Mouse (Mus musculus): ENCODE data around the gene Hyal3. TPM values are rescaled to one million over a fixed set of nuclear protein-coding genes. Genes with fewer than 3 reads are reported as not detected.
"Not testable (repeated sequence)": the region's sequence is repeated elsewhere in the genome, so short reads cannot be mapped to it uniquely, and the experiment has no call there.

Gene Hyal3
- total RNA-seq, 2 experiments from 2014 or later = 1.4 to 2.9 TPM

DNA sequence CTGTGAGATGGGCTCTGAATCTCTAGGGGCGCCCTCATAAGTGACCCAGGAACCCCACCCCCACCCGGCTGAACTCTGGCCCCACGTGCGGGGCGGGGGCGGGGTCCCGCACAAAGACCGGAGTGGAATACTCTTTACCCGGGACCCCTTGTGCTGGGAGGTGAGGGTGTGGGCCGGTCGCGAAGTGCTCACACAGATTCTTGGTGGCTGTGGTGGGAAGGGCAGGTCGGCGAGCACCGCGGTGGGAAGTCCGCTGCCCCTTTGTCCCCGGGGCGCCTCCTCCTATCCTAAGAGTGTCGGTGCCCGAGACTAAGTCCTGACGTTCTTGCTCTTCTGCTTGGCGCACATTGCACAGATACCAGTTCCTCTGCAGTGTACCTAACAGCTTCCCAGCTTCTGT lies 11.3 kb upstream of the Hyal3 start:
- ATAC-seq (replicated peaks; ENCODE audit: low FRiP score, poor library complexity, severe bottlenecking) = no peak; the same call in 1 of the 2 replicates

DNA sequence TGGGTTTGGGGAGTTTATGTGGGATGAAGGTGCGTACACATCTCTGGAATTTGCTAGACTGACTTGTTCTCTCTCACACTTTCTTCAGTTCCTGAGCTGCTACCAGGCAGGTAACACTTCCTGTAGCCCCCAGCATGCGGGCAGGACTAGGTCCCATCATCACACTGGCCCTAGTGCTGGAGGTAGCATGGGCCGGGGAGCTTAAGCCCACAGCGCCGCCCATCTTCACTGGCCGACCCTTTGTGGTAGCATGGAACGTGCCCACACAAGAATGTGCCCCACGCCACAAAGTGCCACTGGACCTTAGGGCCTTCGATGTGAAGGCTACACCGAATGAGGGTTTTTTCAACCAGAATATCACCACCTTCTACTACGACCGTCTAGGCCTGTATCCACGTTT lies 10.6 kb upstream of the Hyal3 start:
- no peak for ATAC-seq (replicated peaks; ENCODE audit: low FRiP score, poor library complexity, severe bottlenecking)

DNA sequence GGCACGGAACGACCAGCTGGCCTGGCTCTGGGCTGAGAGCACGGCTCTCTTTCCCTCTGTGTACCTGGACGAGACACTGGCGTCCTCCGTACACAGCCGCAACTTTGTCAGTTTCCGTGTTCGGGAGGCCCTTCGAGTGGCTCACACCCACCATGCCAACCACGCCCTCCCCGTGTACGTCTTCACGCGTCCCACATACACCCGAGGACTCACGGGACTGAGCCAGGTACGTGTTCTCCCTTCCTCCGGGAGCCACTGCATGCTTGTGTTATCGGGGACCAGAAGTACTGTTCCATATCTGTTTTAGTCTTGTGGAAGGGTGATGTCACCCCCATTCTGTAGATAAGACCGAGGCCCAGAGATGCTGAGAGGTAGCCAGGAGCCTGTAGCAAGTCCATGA lies 9.8 kb upstream of the Hyal3 start:
- ATAC-seq (replicated peaks; ENCODE audit: low FRiP score, poor library complexity, severe bottlenecking) = peak; percentile 40

DNA sequence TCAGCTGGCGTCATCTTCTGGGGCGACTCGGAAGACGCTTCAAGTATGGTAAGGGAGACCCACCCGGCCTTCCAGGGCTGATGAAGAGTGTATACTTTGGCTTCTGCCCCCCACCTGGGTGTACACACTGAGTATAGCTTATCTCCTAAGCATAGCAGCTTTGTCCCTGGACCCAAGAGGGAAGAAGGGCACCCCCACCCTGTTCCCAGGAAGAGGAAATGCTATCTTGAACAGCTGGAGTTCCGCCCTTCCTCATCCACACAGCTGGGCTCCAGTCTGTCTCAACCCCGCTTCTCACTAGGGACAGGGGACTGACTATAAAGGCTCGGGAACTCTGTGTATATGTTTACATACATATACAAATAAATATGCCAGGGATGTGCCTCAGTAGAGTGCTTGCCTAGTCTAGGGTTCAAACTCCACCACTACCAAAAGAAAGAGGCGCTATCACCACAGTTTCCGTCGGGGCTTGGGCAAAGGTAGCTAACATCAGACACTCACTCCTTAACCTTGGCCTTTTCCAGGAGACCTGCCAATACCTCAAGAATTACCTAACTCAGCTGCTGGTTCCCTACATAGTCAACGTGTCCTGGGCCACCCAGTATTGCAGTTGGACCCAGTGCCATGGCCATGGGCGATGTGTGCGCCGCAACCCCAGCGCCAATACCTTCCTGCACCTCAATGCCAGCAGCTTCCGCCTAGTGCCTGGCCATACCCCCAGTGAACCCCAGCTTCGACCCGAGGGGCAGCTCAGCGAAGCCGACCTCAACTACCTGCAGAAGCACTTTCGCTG lies 8.9 kb upstream of the Hyal3 start:
- ATAC-seq (replicated peaks; ENCODE audit: low FRiP score, poor library complexity, severe bottlenecking) = no peak

DNA sequence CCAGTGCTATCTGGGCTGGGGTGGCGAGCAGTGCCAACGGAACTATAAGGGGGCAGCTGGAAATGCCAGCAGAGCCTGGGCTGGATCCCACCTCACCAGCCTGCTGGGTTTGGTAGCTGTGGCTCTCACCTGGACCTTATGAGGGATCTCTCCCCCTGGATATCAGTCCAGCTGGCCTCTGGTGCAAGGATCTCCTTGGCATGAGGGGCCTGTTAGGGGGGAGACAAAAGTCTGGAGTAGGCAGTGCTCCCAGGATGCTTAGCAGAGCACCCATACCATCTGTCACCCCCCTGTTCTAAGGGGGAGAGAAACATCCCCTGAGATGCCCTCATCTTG lies 8.3 kb upstream of the Hyal3 start:
- ATAC-seq (replicated peaks; ENCODE audit: low FRiP score, poor library complexity, severe bottlenecking) = no peak

GRCm38 (mm10) chr9:107573774-107574173 lies 6.8 kb upstream of the Hyal3 start:
- not testable (repeated sequence) for ATAC-seq (replicated peaks; ENCODE audit: low FRiP score, poor library complexity, severe bottlenecking)

GRCm38 (mm10) chr9:107575579-107576356 lies 4.8 kb upstream of the Hyal3 start:
- ATAC-seq (replicated peaks; ENCODE audit: low FRiP score, poor library complexity, severe bottlenecking) = no peak

DNA sequence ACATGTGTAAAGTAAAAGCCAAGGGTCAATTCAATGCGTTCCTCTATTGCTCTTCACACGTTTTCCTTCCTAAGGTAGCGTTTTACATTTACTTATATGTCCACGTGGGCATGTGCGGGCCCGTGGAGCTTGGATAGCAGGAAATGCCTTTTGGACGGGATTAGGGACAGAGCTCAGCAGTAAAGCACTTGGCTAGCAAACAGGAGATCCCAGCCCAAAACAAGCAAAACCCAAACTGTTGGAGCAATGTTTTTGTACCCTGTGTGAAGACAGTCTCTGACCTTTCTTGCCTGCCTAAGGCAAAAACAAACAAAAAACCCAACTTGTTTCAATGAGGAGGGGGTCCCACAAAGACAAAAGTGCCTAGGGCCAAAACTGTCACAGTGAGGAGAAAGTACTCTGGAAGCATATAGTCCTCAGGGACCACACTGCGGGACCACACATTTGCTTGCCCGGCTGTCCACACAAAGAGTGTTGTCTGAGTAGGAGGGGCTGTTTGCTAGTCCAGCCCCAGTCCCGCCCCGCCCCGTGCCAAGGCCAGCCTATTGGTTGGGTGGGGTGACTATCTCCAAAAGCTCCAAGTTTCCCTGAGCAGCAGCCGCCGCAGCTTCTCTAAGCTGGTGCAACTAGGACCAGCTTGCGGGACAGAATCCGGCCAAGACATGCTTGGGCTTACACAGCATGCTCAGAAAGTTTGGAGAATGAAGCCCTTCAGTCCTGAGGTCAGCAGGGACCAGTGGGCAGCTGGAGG lies 4.1 kb upstream of the Hyal3 start, which contains the start of gene Hyal1:
Hyal1 (plus strand) TSS at position 571 of the 751 bp plus-strand sequence.
- peak; percentile 78 for ATAC-seq (replicated peaks; ENCODE audit: low FRiP score, poor library complexity, severe bottlenecking)

DNA sequence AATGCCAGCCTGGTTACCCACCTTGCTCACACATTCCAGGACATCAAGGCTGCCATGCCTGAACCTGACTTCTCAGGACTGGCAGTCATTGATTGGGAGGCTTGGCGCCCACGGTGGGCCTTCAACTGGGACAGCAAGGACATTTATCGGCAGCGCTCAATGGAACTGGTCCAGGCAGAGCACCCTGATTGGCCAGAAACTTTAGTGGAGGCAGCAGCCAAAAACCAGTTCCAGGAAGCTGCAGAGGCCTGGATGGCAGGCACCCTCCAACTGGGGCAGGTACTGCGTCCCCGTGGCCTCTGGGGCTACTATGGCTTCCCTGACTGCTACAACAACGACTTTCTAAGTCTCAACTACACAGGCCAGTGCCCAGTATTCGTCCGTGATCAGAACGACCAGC lies 2.7 kb upstream of the Hyal3 start:
- ATAC-seq (replicated peaks; ENCODE audit: low FRiP score, poor library complexity, severe bottlenecking) = no peak

GRCm38 (mm10) chr9:107578587-107578986 lies 2.0 kb upstream of the Hyal3 start, which contains the start of gene Naa80:
Gene Naa80 (plus strand): TSS chr9:107578887.
- no peak for ATAC-seq (replicated peaks; ENCODE audit: low FRiP score, poor library complexity, severe bottlenecking)

- no peak for ATAC-seq (replicated peaks; ENCODE audit: low FRiP score, poor library complexity, severe bottlenecking)
Measured at GRCm38 (mm10) chr9:107579023-107579900, 1.4 kb upstream of the Hyal3 start.

DNA sequence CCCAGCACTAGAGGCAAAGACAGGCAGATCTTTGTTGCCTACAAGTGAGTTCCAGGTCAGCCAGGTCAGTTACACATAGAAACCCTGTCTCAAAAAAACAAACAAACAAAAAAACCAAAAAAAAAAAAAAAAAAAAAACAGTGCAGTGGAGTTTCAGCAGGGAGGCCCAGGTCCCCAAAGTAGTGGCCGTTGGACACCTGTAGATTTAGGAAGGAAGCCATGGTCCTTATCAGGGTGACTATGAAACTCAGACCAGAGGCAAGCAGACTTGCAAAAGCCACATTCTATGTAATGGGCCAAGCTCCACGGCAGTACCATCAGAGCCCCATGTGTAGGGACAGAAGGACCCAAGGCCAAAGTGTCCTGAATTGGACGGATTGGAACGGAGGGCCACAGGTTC lies 966 bp downstream of the Hyal3 start:
- 0 out of 2 replicates have a peak, but pooled peaks have one; percentile 11 for ATAC-seq (replicated peaks; ENCODE audit: low FRiP score, poor library complexity, severe bottlenecking)

GRCm38 (mm10) chr9:107582509-107583062 lies 2.0 kb downstream of the Hyal3 start:
- no peak for ATAC-seq (replicated peaks; ENCODE audit: low FRiP score, poor library complexity, severe bottlenecking)

DNA sequence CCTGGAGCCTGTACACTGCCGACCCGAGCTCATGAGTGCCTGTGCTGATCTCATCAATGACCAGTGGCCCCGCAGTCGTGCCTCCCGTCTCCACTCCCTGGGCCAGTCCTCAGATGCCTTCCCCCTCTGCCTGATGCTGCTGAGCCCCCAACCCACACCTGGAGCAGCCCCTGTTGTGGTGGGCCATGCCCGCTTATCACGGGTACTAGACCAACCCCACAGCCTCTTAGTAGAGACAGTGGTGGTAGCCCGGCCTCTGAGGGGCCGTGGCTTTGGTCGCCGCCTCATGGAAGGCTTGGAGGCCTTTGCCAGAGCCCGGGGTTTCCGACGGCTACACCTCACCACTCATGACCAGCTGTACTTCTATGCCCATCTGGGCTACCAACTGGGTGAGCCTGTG lies 2.6 kb downstream of the Hyal3 start:
- ATAC-seq (replicated peaks; ENCODE audit: low FRiP score, poor library complexity, severe bottlenecking) = no peak

DNA sequence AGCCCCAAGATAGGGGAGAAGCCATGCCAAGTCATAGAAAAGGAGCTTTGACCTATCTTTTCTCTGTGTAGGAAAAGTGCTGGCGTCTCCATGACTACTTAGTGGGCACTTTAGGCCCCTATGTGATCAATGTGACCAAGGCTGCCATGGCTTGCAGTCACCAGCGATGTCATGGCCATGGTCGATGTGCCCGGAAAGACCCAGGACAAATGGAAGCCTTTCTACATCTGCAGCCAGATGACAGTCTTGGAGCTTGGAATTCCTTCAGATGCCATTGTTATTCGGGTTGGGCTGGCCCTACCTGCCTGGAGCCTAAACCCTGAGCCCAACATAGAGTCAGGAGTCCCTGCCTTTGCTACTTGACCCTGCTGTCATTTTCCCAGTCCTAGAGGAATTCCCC lies 5.9 kb downstream of the Hyal3 start:
- ATAC-seq (replicated peaks; ENCODE audit: low FRiP score, poor library complexity, severe bottlenecking) = no peak

DNA sequence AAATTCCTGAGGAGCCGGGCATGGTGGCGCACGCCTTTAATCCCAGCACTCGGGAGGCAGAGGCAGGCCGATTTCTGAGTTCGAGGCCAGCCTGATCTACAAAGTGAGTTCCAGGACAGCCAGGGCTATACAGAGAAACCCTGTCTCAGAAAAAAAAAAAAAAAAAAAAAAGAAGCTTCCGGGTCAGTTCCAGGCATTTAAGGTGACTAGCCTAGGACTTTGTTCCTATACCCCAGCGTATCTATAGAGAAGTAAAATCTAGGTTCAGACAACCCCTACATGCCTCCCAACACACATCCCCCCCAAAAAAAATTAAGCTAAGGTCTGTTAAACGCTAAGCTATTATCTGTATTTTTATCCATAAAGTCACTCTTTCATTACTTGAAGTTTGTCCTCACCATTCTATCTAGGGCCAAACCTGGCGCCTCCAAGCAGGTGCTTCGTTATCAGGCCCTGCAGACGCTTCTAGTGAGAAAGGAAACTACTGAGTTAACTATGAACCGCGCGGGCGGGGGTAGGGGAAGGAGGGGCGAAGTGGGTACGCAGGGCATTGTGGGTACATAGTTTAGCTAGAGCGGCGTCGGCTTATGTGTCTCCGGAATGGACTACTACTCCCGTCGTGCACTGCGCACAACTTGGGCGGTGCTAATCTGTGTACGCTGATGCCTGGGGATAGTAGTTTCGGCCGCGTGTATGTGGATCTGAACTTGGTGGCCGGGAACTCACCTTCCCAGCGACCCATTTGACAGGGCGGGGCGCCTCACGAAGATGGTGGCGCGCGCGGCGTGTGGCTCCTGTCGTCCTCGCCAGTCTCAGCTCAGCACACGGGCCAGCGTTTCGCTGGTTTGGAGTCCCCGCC lies 6.6 kb downstream of the Hyal3 start, which contains the start of gene Ifrd2:
Ifrd2 (plus strand) TSS at position 669 of the 859 bp plus-strand sequence.
- ATAC-seq (replicated peaks; ENCODE audit: low FRiP score, poor library complexity, severe bottlenecking) = peak; percentile 71

DNA sequence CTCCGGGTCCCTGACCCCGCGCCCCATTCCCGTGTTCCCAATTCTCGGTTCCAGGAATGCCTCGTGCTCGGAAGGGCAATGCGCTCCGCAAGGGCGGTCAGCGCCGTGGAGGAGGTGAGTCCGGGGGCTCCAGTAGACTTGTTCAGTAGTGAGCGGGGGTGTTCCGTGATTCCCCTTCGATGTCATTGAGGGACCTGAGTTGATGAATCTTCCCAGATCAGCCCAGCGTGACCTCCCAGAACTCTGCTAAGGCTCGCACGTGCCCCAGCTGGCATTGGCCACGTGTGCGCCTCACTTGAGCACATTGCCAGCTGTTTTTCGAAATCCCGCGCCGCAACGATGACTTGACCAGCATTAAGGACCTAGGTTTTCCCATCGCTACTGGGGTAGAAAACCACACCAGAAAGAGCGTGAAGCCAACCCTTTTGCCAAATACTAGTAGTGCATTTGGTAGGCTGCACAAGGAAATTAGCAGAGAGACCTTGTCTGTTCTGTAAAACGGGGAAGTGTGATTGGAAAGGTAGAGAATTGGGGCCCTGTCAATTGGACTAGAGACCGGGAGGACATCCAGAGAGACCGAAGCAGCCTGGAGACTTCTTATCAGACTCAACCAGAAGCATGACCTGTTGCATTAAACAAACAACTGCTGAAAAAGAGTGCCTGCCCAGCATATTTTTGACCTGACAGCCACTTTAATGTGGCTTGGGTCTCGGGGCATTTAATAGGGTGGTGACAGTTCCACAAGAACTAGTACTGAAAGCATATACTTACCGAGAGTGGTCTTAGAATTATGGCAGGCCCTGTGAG lies 7.4 kb downstream of the Hyal3 start:
- ATAC-seq (replicated peaks; ENCODE audit: low FRiP score, poor library complexity, severe bottlenecking) = peak; percentile 60
